Mouse (Mus musculus) stomach, embryonic 16.5 days (tissue): Measurements from ENCODE around the gene Gm20509. TPM values are rescaled to one million over a fixed set of nuclear protein-coding genes. Genes with fewer than 3 reads are reported as not detected.

Experiments
- ATAC-seq: fragments of 200-750 bp; cut with Nextera tagmentation; 2 replicates; pipeline ENCODE4 v1.8.0; 2017; ENCODE audit warnings: moderate number of reproducible peaks, moderate TSS enrichment; ENCODE audit not compliant: insufficient read depth, low FRiP score
- H3K27ac ChIP-seq: fragments of 300-500 bp; sonication (generic); 2 replicates; pipeline ENCODE4 v1.5.1; 2014; ENCODE audit warnings: low read length
- H3K27me3 ChIP-seq: fragments of 300-500 bp; sonication (generic); 2 replicates; pipeline ENCODE4 v1.6.1; 2014; ENCODE audit warnings: low read length, control low read depth, mixed read lengths; ENCODE audit not compliant: control insufficient read depth, insufficient read depth
- H3K36me3 ChIP-seq: fragments of 300-500 bp; sonication (generic); 2 replicates; pipeline ENCODE4 v1.6.1; 2014; ENCODE audit warnings: low read length; ENCODE audit not compliant: control insufficient read depth, insufficient read depth
- H3K4me1 ChIP-seq: fragments of 300-500 bp; sonication (generic); 2 replicates; pipeline ENCODE4 v1.6.1; 2014; ENCODE audit warnings: low read length, control low read depth, mixed read lengths; ENCODE audit not compliant: control insufficient read depth, insufficient read depth
- H3K4me2 ChIP-seq: fragments of 300-500 bp; sonication (generic); 2 replicates; pipeline ENCODE4 v1.6.1; 2014; ENCODE audit warnings: low read depth, low read length, mixed read lengths
- H3K4me3 ChIP-seq: fragments of 300-500 bp; sonication (generic); replicated peaks from 2 replicates; pipeline ENCODE4 v1.5.1; 2014; ENCODE audit warnings: mild to moderate bottlenecking, low read length
- H3K9ac ChIP-seq: fragments of 300-500 bp; sonication (generic); 2 replicates; pipeline ENCODE4 v1.6.1; 2014; ENCODE audit warnings: low read length
- H3K9me3 ChIP-seq: fragments of 300-500 bp; sonication (generic); replicated peaks from 2 replicates; pipeline ENCODE4 v1.6.1; 2016; ENCODE audit warnings: low read length, control low read depth; ENCODE audit not compliant: control insufficient read depth
- WGBS: fragments of 180-500 bp; shearing (Covaris S2); extraction: QIAGEN DNeasy Blood & Tissue Kit; methylation state at CpG from one replicate; pipeline ENCODE4 v1.1.7; 2014; 5-methylcytosine and 5-hydroxymethylcytosine counted together
- polyA plus RNA-seq: library from polyadenylated mRNA; unstranded; fragments of >200 nt; fragmentation: Nextera tagmentation; extraction: Ambion mirVana; gene quantifications from 2 replicates; pipeline ENCODE4 v1.2.1, GENCODE M21; 2015

Gene Gm20509
- polyA plus RNA-seq, 1 experiment from 2014 or later, result not detected

GRCm38 (mm10) chr9:73154347-73154746, 52.1 kb downstream of the Gm20509 start:
- no peak overlapping the region for H3K4me2 ChIP-seq
- no peaks in the 10 kb centered on the region for H3K4me1 ChIP-seq
- ATAC-seq, result no peak
- H3K36me3 ChIP-seq, result no peaks in the 10 kb centered on the region
- no peak overlapping the region for H3K4me3 ChIP-seq
- 51% methylated on average over 9 of the region's 9 CpGs for WGBS
- H3K27ac ChIP-seq, result no peak overlapping the region
- H3K27me3 ChIP-seq, result no peaks in the 10 kb centered on the region
- no peak overlapping the region for H3K9ac ChIP-seq
- no peaks in the 10 kb centered on the region for H3K9me3 ChIP-seq

GRCm38 (mm10) chr9:73157968-73158367, 55.7 kb downstream of the Gm20509 start:
- H3K36me3 ChIP-seq, result no peaks in the 10 kb centered on the region
- H3K9me3 ChIP-seq, result no peaks in the 10 kb centered on the region
- ATAC-seq, result no peak
- H3K27me3 ChIP-seq, result no peaks in the 10 kb centered on the region
- H3K4me2 ChIP-seq, result no peak overlapping the region
- WGBS, result 81% methylated on average over 4 of the region's 4 CpGs
- H3K4me3 ChIP-seq, result no peak overlapping the region
- no peak overlapping the region for H3K27ac ChIP-seq
- no peaks in the 10 kb centered on the region for H3K4me1 ChIP-seq
- no peak overlapping the region for H3K9ac ChIP-seq

GRCm38 (mm10) chr9:73159265-73159664, 57.0 kb downstream of the Gm20509 start:
- no peaks in the 10 kb centered on the region for H3K27me3 ChIP-seq
- H3K4me2 ChIP-seq, result no peak overlapping the region
- no peak overlapping the region for H3K4me3 ChIP-seq
- no peaks in the 10 kb centered on the region for H3K4me1 ChIP-seq
- no peaks in the 10 kb centered on the region for H3K36me3 ChIP-seq
- H3K9me3 ChIP-seq, result no peaks in the 10 kb centered on the region
- H3K27ac ChIP-seq, result no peak overlapping the region
- ATAC-seq, result no peak
- no peak overlapping the region for H3K9ac ChIP-seq
- WGBS, result 49% methylated on average over 1 of the region's 1 CpGs

- H3K4me3 ChIP-seq, result peak overlapping the region; percentile 43
- H3K4me1 ChIP-seq, result no peaks in the 10 kb centered on the region
- peak overlapping the region; percentile 61 for H3K9ac ChIP-seq
- no peaks in the 10 kb centered on the region for H3K36me3 ChIP-seq
- WGBS, result 18% methylated on average over 26 of the region's 26 CpGs
- H3K4me2 ChIP-seq, result peak overlapping the region; percentile 76
- H3K27ac ChIP-seq, result no peak overlapping the region
- no peaks in the 10 kb centered on the region for H3K27me3 ChIP-seq
- H3K9me3 ChIP-seq, result no peaks in the 10 kb centered on the region
- ATAC-seq, result 0 out of 2 replicates have a peak, but pooled peaks have one; percentile 37
These were observed 60.5 kb downstream of the Gm20509 start for GRCm38 (mm10) chr9:73162571-73163333.

GRCm38 (mm10) chr9:73165631-73166030, 63.4 kb downstream of the Gm20509 start:
- no peaks in the 10 kb centered on the region for H3K9me3 ChIP-seq
- no peak overlapping the region for H3K4me2 ChIP-seq
- no peaks in the 10 kb centered on the region for H3K4me1 ChIP-seq
- no peaks in the 10 kb centered on the region for H3K27me3 ChIP-seq
- no peak for ATAC-seq
- no peak overlapping the region for H3K4me3 ChIP-seq
- H3K27ac ChIP-seq, result no peak overlapping the region
- WGBS, result 79% methylated on average over 4 of the region's 4 CpGs
- H3K36me3 ChIP-seq, result no peaks in the 10 kb centered on the region
- no peak overlapping the region for H3K9ac ChIP-seq

Other genes with a start within 250 kb of the Gm20509 start
- gene Pygo1, start 176.8 kb upstream of the Gm20509 start, polyA plus RNA-seq, result 2.5 and 2.8 TPM in 2 replicates
- 0.77 and 0.81 TPM in 2 replicates for gene Dyx1c1, start 143.7 kb upstream of the Gm20509 start, polyA plus RNA-seq
- gene Gm44503, start 143.6 kb upstream of the Gm20509 start, polyA plus RNA-seq, result not detected in 2 replicates
- gene Ccpg1os, start 117.1 kb upstream of the Gm20509 start, polyA plus RNA-seq, result 11.2 and 11.7 TPM in 2 replicates
- gene Ccpg1, start 117.0 kb upstream of the Gm20509 start, polyA plus RNA-seq, result 36.8 and 38.6 TPM in 2 replicates
- gene Pigb, start 62.1 kb upstream of the Gm20509 start, polyA plus RNA-seq, result 15.6 and 18.7 TPM in 2 replicates
- 23.3 and 27.7 TPM in 2 replicates for gene Rab27a, start 57.6 kb upstream of the Gm20509 start, polyA plus RNA-seq
- gene Khdc3, start 634 bp upstream of the Gm20509 start, polyA plus RNA-seq, result 0.10 and 0.40 TPM in 2 replicates
- 85.1 and 90.5 TPM in 2 replicates for gene Rsl24d1, start 11.0 kb downstream of the Gm20509 start, polyA plus RNA-seq